8 mouse cellular contexts compared by ENCODE assay signal in the genomic region with DNA sequence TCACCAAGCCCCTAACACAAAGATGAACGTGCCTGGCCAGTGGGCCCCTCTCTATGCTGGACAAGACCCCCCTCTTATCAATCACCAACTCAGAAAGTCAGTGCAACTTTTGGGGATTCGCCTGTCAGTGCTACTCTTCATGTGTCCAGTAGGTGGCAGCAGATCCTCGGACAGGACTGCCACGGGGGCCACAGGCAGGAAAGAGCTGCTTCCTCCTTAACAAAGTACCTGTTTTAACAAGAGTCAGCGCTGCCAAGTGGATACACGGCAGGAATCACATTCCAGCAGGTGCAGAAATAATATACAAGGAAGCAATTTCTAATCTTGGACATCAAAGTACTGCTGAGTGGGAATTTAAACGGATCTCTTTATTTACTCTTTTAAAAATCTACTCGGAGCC.
A peak's percentile ranks its signal among the peaks of the same experiment; 100 is the strongest.
DNase-seq lines count a peak whose midpoint lies in the region; ATAC-seq and TF ChIP-seq lines count a peak whose summit lies in the region.

No protein-coding gene starts in this region.

- no peaks in the 10 kb centered on the region for H3K79me2 ChIP-seq in heart, adult 2 months (replicated peaks; ENCODE audit: control insufficient read depth, insufficient read depth, low read length)

- no peak overlapping the region for H3K9ac ChIP-seq in heart, adult 2 months (ENCODE audit: low read depth, low read length)
- H3K9ac ChIP-seq in heart, embryonic 11.5 days (ENCODE audit: low read depth, low read length), result no peak overlapping the region
- H3K9ac ChIP-seq in hindbrain, embryonic 14.5 days, result no peak overlapping the region
- no peak overlapping the region for H3K9ac ChIP-seq in midbrain, embryonic 15.5 days

- ATAC-seq in heart, embryonic 11.5 days (replicated peaks; ENCODE audit: insufficient number of reproducible peaks, low FRiP score, low TSS enrichment), result no peak
- no peak for ATAC-seq in hindbrain, embryonic 14.5 days (ENCODE audit: low FRiP score)
- ATAC-seq in midbrain, embryonic 15.5 days (replicated peaks), result 0 out of 2 replicates have a peak, but pooled peaks have one; percentile 30

- no peaks in the 10 kb centered on the region for H3K27me3 ChIP-seq in heart, adult 2 months (ENCODE audit: control insufficient read depth, insufficient read depth, low read length)
- H3K27me3 ChIP-seq in heart, embryonic 11.5 days (ENCODE audit: control insufficient read depth, insufficient read depth, low read length), result peaks cover 18% of the 10 kb centered on the region
- H3K27me3 ChIP-seq in hindbrain, embryonic 14.5 days (ENCODE audit: control insufficient read depth, insufficient read depth, low read length), result no peaks in the 10 kb centered on the region
- H3K27me3 ChIP-seq in midbrain, embryonic 15.5 days (replicated peaks), result 0 out of 2 replicates have a peak, but pooled peaks cover 3% of the 10 kb centered on the region

- intact Hi-C loops in heart, adult 2 months (cut with DNase I), result loop anchor here (1.0 kb wide), 1 partner anchor 438 kb away; no protein-coding TSS in a partner anchor
- intact Hi-C loops in left cerebral cortex, postnatal 25 days (cut with DNase I), result loop anchor here (2.0 to 10.0 kb wide), 3 partner anchors 54 to 696 kb away; no protein-coding TSS in a partner anchor

- WGBS in heart, adult 2 months, result 5% methylated on average over 8 of the region's 8 CpGs
- WGBS in heart, embryonic 11.5 days (ENCODE audit: insufficient replicate concordance), result 14% methylated on average over 8 of the region's 8 CpGs
- WGBS in hindbrain, embryonic 14.5 days, result 12% methylated on average over 8 of the region's 8 CpGs
- 9% methylated on average over 8 of the region's 8 CpGs for WGBS in midbrain, embryonic 15.5 days

- peak; percentile 43 to 53 for DNase-seq in heart, adult 2 months
- DNase-seq in adrenal gland, postnatal 4 days (ENCODE audit: low spot score in 2 of 2), result peak; percentile 23 to 31
- peak; percentile 79 for DNase-seq in hindbrain, embryonic 14.5 days (ENCODE audit: low spot score)
- peak; percentile 66 to 70 for DNase-seq in left cerebral cortex, postnatal 25 days (ENCODE audit: low spot score in 2 of 2)
- DNase-seq in spleen, postnatal 36 days (ENCODE audit: low spot score in 2 of 2), result peak; percentile 38 to 52

- peak; percentile 97 for TF ChIP-seq CTCF in heart, adult 2 months (IDR thresholded peaks at IDR 0.05)
- peak; percentile 89 for TF ChIP-seq CTCF in embryonic fibroblast, embryonic 13.5 days (IDR thresholded peaks at IDR 0.05; ENCODE audit: borderline replicate concordance, insufficient read depth, low read length)

- H3K4me1 ChIP-seq in heart, adult 2 months (ENCODE audit: control insufficient read depth, insufficient read depth, low read length), result peaks cover 2% of the 10 kb centered on the region
- H3K4me1 ChIP-seq in heart, embryonic 11.5 days (ENCODE audit: control insufficient read depth, insufficient read depth, low read length), result no peaks in the 10 kb centered on the region
- H3K4me1 ChIP-seq in embryonic fibroblast, embryonic 13.5 days (ENCODE audit: control insufficient read depth, insufficient read depth, low read length), result peaks cover 9% of the 10 kb centered on the region
- H3K4me1 ChIP-seq in hindbrain, embryonic 14.5 days (replicated peaks; ENCODE audit: control insufficient read depth, insufficient read depth, low read length), result no peaks in the 10 kb centered on the region
- no peaks in the 10 kb centered on the region for H3K4me1 ChIP-seq in midbrain, embryonic 15.5 days

- no peaks in the 10 kb centered on the region for H3K9me3 ChIP-seq in heart, embryonic 11.5 days (replicated peaks; ENCODE audit: control insufficient read depth, low read length)
- no peaks in the 10 kb centered on the region for H3K9me3 ChIP-seq in hindbrain, embryonic 14.5 days (ENCODE audit: control insufficient read depth, low read length)
- H3K9me3 ChIP-seq in midbrain, embryonic 15.5 days, result no peaks in the 10 kb centered on the region

- no peaks in the 10 kb centered on the region for H3K36me3 ChIP-seq in heart, adult 2 months (ENCODE audit: control insufficient read depth, insufficient read depth, low read length)
- no peaks in the 10 kb centered on the region for H3K36me3 ChIP-seq in heart, embryonic 11.5 days (ENCODE audit: control insufficient read depth, insufficient read depth, low read length)
- no peaks in the 10 kb centered on the region for H3K36me3 ChIP-seq in hindbrain, embryonic 14.5 days (replicated peaks; ENCODE audit: control insufficient read depth, insufficient read depth)
- H3K36me3 ChIP-seq in midbrain, embryonic 15.5 days (replicated peaks), result no peaks in the 10 kb centered on the region

- H3K27ac ChIP-seq in heart, adult 2 months, result no peak overlapping the region
- H3K27ac ChIP-seq in heart, embryonic 11.5 days (ENCODE audit: low read depth, low read length), result no peak overlapping the region
- peak overlapping the region; percentile 87 for H3K27ac ChIP-seq in embryonic fibroblast, embryonic 13.5 days (ENCODE audit: insufficient read depth, low read length)
- no peak overlapping the region for H3K27ac ChIP-seq in hindbrain, embryonic 14.5 days
- no peak overlapping the region for H3K27ac ChIP-seq in midbrain, embryonic 15.5 days

- TF ChIP-seq POLR2A in heart, adult 2 months (IDR thresholded peaks at IDR 0.05; ENCODE audit: insufficient read depth, low read depth, low read length), result no peak
- no peak for TF ChIP-seq POLR2A in embryonic fibroblast, embryonic 13.5 days (IDR thresholded peaks at IDR 0.05; ENCODE audit: low read depth, low read length)

- 0 out of 2 replicates have a peak, but pooled peaks have one; percentile 57 for TF ChIP-seq EP300 in heart, adult 2 months (IDR thresholded peaks at IDR 0.05; ENCODE audit: insufficient read depth, low read depth, low read length)

- H3K4me2 ChIP-seq in heart, embryonic 11.5 days, result no peak overlapping the region
- H3K4me2 ChIP-seq in hindbrain, embryonic 14.5 days (replicated peaks), result no peak overlapping the region
- no peak overlapping the region for H3K4me2 ChIP-seq in midbrain, embryonic 15.5 days

- H3K4me3 ChIP-seq in heart, adult 2 months, result no peak overlapping the region
- H3K4me3 ChIP-seq in heart, embryonic 11.5 days (ENCODE audit: low read depth, low read length), result no peak overlapping the region
- H3K4me3 ChIP-seq in embryonic fibroblast, embryonic 13.5 days (ENCODE audit: insufficient read depth, low read length), result no peak overlapping the region
- no peak overlapping the region for H3K4me3 ChIP-seq in hindbrain, embryonic 14.5 days (replicated peaks; ENCODE audit: low read length)
- no peak overlapping the region for H3K4me3 ChIP-seq in midbrain, embryonic 15.5 days

Comparison
In these comparisons a context has a peak if more than half of its experiments do, and no peak if none do; other contexts are left out.
1. DNase-seq: peak in every context shown above with its lines; median percentile 79 in hindbrain, embryonic 14.5 days; 68 in left cerebral cortex, postnatal 25 days; 48 in heart, adult 2 months; 45 in spleen, postnatal 36 days; 27 in adrenal gland, postnatal 4 days.